ENCODE assay signal across 9 mouse cellular contexts in genomic region chr1:165289831-165290230, GRCm38 (mm10). TPM values are rescaled to one million over a fixed set of nuclear protein-coding genes. Genes with fewer than 3 reads are reported as not detected.
A peak's percentile ranks its signal among the peaks of the same experiment; 100 is the strongest.
DNase-seq lines count a peak whose midpoint lies in the region; ATAC-seq and TF ChIP-seq lines count a peak whose summit lies in the region.
"Had no signal": no experiment of that assay in that cellular context is flagged by ENCODE, and none has a peak within 500 bp of the region (broad histone marks: within the 10 kb centered on the region; RNA-seq: fewer than 3 reads in every experiment).

No protein-coding gene starts in this region.

- TF ChIP-seq CTCF in liver, embryonic 14.5 days (IDR thresholded peaks at IDR 0.05; ENCODE audit: low read depth) = peak; percentile 77

- no peaks in the 10 kb centered on the region for H3K27me3 ChIP-seq in liver, embryonic 11.5 days (replicated peaks; ENCODE audit: control insufficient read depth, insufficient read depth, low read length)
- H3K27me3 ChIP-seq in liver, embryonic 14.5 days (ENCODE audit: control insufficient read depth, insufficient read depth, low read length) = no peaks in the 10 kb centered on the region
- no peaks in the 10 kb centered on the region for H3K27me3 ChIP-seq in midbrain, embryonic 10.5 days (ENCODE audit: low read depth, poor library complexity, severe bottlenecking)
- H3K27me3 ChIP-seq: heart, embryonic 12.5 days had no signal

- H3K9me3 ChIP-seq in liver, embryonic 11.5 days (ENCODE audit: control insufficient read depth, low read length) = no peaks in the 10 kb centered on the region
- no peaks in the 10 kb centered on the region for H3K9me3 ChIP-seq in liver, embryonic 14.5 days (ENCODE audit: control insufficient read depth, low read length)
- H3K9me3 ChIP-seq in midbrain, embryonic 10.5 days (replicated peaks) = no peaks in the 10 kb centered on the region
- H3K9me3 ChIP-seq: heart, embryonic 12.5 days had no signal

- no peak overlapping the region for H3K27ac ChIP-seq in liver, embryonic 11.5 days (ENCODE audit: low read depth, low read length)
- H3K27ac ChIP-seq in liver, embryonic 14.5 days = no peak overlapping the region
- no peak overlapping the region for H3K27ac ChIP-seq in midbrain, embryonic 10.5 days (replicated peaks)
- H3K27ac ChIP-seq: macrophage had no signal

- ATAC-seq in liver, embryonic 11.5 days (replicated peaks; ENCODE audit: low FRiP score) = no peak
- ATAC-seq in liver, embryonic 14.5 days (ENCODE audit: insufficient read depth) = no peak

- no peaks in the 10 kb centered on the region for H3K4me1 ChIP-seq in liver, embryonic 11.5 days (replicated peaks; ENCODE audit: control insufficient read depth, insufficient read depth, low read length)
- no peaks in the 10 kb centered on the region; a peak in 1 of 4 replicates for H3K4me1 ChIP-seq in liver, embryonic 14.5 days (replicated peaks; ENCODE audit: control insufficient read depth in 2 of 2, insufficient read depth in 2 of 2, low read length in 1 of 2)
- H3K4me1 ChIP-seq in midbrain, embryonic 10.5 days = peaks cover 5% of the 10 kb centered on the region
- H3K4me1 ChIP-seq: heart, embryonic 12.5 days had no signal

- TF ChIP-seq EP300 in liver, embryonic 14.5 days (IDR thresholded peaks at IDR 0.05; ENCODE audit: low read depth) = no peak

- 70% methylated on average over 4 of the region's 4 CpGs for WGBS in liver, embryonic 11.5 days
- WGBS in liver, embryonic 14.5 days (ENCODE audit: insufficient replicate concordance) = 58% methylated on average over 4 of the region's 4 CpGs
- 94% methylated on average over 4 of the region's 4 CpGs for WGBS in midbrain, embryonic 10.5 days

- peak; percentile 46 for DNase-seq in liver
- DNase-seq in liver, embryonic 11.5 days (ENCODE audit: low spot score) = no peak
- peak; percentile 73 for DNase-seq in ZHBTc4 (ENCODE audit: low read depth, low spot score)
- peak in 2 of 3 experiments; percentile 3 to 9 for DNase-seq in liver, embryonic 14.5 days (ENCODE audit: low read depth in 3 of 3, low spot score in 3 of 3)
- DNase-seq in thymus, postnatal 0 days (ENCODE audit: low spot score) = peak; percentile 11
- no peak for DNase-seq in midbrain, embryonic 10.5 days (ENCODE audit: low spot score)
- no peak for DNase-seq in cerebellum, adult 9-10 months

- no peak overlapping the region for H3K4me3 ChIP-seq in liver, embryonic 11.5 days (ENCODE audit: low read depth, low read length)
- no peak overlapping the region for H3K4me3 ChIP-seq in liver, embryonic 14.5 days (ENCODE audit: insufficient read depth in 1 of 2, low read depth in 2 of 2, low read length in 2 of 2)
- H3K4me3 ChIP-seq in midbrain, embryonic 10.5 days = no peak overlapping the region
- H3K4me3 ChIP-seq: heart, embryonic 12.5 days had no signal

- no peaks in the 10 kb centered on the region for H3K36me3 ChIP-seq in liver, embryonic 11.5 days (ENCODE audit: control insufficient read depth, insufficient read depth, low read length)
- H3K36me3 ChIP-seq in liver, embryonic 14.5 days (replicated peaks; ENCODE audit: control insufficient read depth, insufficient read depth, low read depth) = no peaks in the 10 kb centered on the region
- peaks cover 30% of the 10 kb centered on the region for H3K36me3 ChIP-seq in midbrain, embryonic 10.5 days

- no peak overlapping the region for H3K4me2 ChIP-seq in liver, embryonic 11.5 days
- H3K4me2 ChIP-seq in liver, embryonic 14.5 days (ENCODE audit: low read depth) = no peak overlapping the region
- H3K4me2 ChIP-seq: heart, embryonic 12.5 days had no signal

- H3K9ac ChIP-seq in liver, embryonic 11.5 days (ENCODE audit: low read depth, low read length) = no peak overlapping the region
- no peak overlapping the region for H3K9ac ChIP-seq in liver, embryonic 14.5 days (replicated peaks)
- H3K9ac ChIP-seq: heart, embryonic 12.5 days had no signal

RNA-seq across cellular contexts. Expression of gene Gpr161, which starts 5.8 kb away (rescaled TPM):
- polyA plus RNA-seq in liver, embryonic 11.5 days (2014; fragmentation: Nextera tagmentation; extraction: Ambion mirVana) = 0.48 and 0.58 TPM in 2 replicates
- polyA plus RNA-seq in liver, embryonic 14.5 days (2012; rRNA removed) = 0.11 TPM in 2 replicates
- polyA plus RNA-seq in liver, embryonic 14.5 days (2014; fragmentation: Nextera tagmentation; extraction: Ambion mirVana) = 0.04 TPM in 1 of 2 replicates, not detected in the other
- 0.21 and 0.29 TPM in 2 replicates for polyA plus RNA-seq in thymus, postnatal 0 days (2015; fragmentation: Nextera tagmentation; extraction: Ambion mirVana)
- 1.4 and 1.6 TPM in 2 replicates for polyA plus RNA-seq in midbrain, embryonic 10.5 days (2016; fragmentation: Nextera tagmentation; extraction: Ambion mirVana)
- polyA plus RNA-seq: macrophage had no signal

RNA-seq across cellular contexts. Expression of gene Tiprl, which starts 53.0 kb away (rescaled TPM):
- polyA plus RNA-seq in liver, embryonic 11.5 days (2014; fragmentation: Nextera tagmentation; extraction: Ambion mirVana) = 73.0 and 90.6 TPM in 2 replicates
- 7.3 and 14.1 TPM in 2 replicates for polyA plus RNA-seq in liver, embryonic 14.5 days (2012; rRNA removed)
- polyA plus RNA-seq in liver, embryonic 14.5 days (2014; fragmentation: Nextera tagmentation; extraction: Ambion mirVana) = 39.2 and 49.0 TPM in 2 replicates
- 104 and 113 TPM in 2 replicates for polyA plus RNA-seq in thymus, postnatal 0 days (2015; fragmentation: Nextera tagmentation; extraction: Ambion mirVana)
- 91.5 and 99.2 TPM in 2 replicates for polyA plus RNA-seq in midbrain, embryonic 10.5 days (2016; fragmentation: Nextera tagmentation; extraction: Ambion mirVana)

Comparison
In these comparisons a context has a peak if more than half of its experiments do, and no peak if none do; other contexts are left out.
1. DNase-seq: peak in liver (single experiment), ZHBTc4 (single experiment), liver, embryonic 14.5 days (2 of 3) and thymus, postnatal 0 days (single experiment); none in liver, embryonic 11.5 days (single experiment), midbrain, embryonic 10.5 days (single experiment) and cerebellum, adult 9-10 months (single experiment).